Mouse (Mus musculus) cerebellum, adult 2 months (tissue): ENCODE results near the gene Tgfb2. TPM values are rescaled to one million over a fixed set of nuclear protein-coding genes. Genes with fewer than 3 reads are reported as not detected.

Source experiments
- DNase-seq, 2 experiments: peaks; one replicate each; pipeline ENCODE4 v3.0.0; 2021
- H3K27ac ChIP-seq: fragments of 200-500 bp; 2 replicates; pipeline ENCODE4 v1.5.1; 2012; ENCODE audit warnings: low read length, control low read depth, inconsistent platforms; ENCODE audit not compliant: insufficient read depth
- H3K27me3 ChIP-seq: fragments of 200-500 bp; 2 replicates; pipeline ENCODE4 v1.6.1; 2012; ENCODE audit warnings: inconsistent platforms, mild to moderate bottlenecking, low read length, moderate library complexity; ENCODE audit not compliant: control insufficient read depth, insufficient read depth
- H3K4me1 ChIP-seq: fragments of 200-500 bp; 2 replicates; pipeline ENCODE4 v1.6.1; 2011; ENCODE audit warnings: low read length; ENCODE audit not compliant: control insufficient read depth, insufficient read depth
- H3K4me3 ChIP-seq: fragments of 200-500 bp; replicated peaks from 2 replicates; pipeline ENCODE3; 2011; ENCODE audit warnings: mild to moderate bottlenecking, low read depth, low read length, control low read depth; ENCODE audit not compliant: insufficient read depth
- CTCF ChIP-seq: fragments of 200-500 bp; IDR thresholded peaks from 2 replicates; pipeline ENCODE4 v1.5.1; 2011; ENCODE audit warnings: low read depth, mild to moderate bottlenecking, control low read depth, low read length, moderate library complexity, borderline replicate concordance; ENCODE audit not compliant: insufficient read depth
- POLR2A ChIP-seq: fragments of 200-500 bp; IDR thresholded peaks from 2 replicates; pipeline ENCODE4 v1.6.1; 2011; ENCODE audit warnings: low read length, control low read depth, borderline replicate concordance; ENCODE audit not compliant: insufficient read depth
- WGBS: fragments of 180-500 bp; shearing (Covaris S2); methylation state at CpG from one replicate; pipeline ENCODE4 v1.1.7; 2018; 5-methylcytosine and 5-hydroxymethylcytosine counted together
- polyA plus RNA-seq: library from polyadenylated mRNA; depleted of rRNA; stranded (reverse); fragments of >200 nt; gene quantifications from 2 replicates; pipeline ENCODE4 v1.2.3, GENCODE M21; 2012

Gene Tgfb2
- polyA plus RNA-seq, 1 experiment = 4.0 TPM

GRCm38 (mm10) chr1:186677614-186678013, 28.2 kb downstream of the Tgfb2 start:
- Histone ChIP-seq H3K4me1 (peaks cover 2% of the 10 kb centered on the region; the same call in 1 of the 2 replicates), H3K27ac (no peak overlapping the region), H3K4me3 (no peak overlapping the region), H3K27me3 (no peaks in the 10 kb centered on the region)
- 91% methylated on average over 12 of the region's 12 CpGs for WGBS
- no peak for DNase-seq
- no peak for TF ChIP-seq CTCF
- TF ChIP-seq POLR2A = no peak

GRCm38 (mm10) chr1:186676199-186676598, 29.6 kb downstream of the Tgfb2 start:
- TF ChIP-seq POLR2A = no peak
- no peak for TF ChIP-seq CTCF
- H3K4me1 ChIP-seq = peaks cover 2% of the 10 kb centered on the region; the same call in 1 of the 2 replicates
- H3K27ac ChIP-seq = no peak overlapping the region
- 74% methylated on average over 5 of the region's 5 CpGs for WGBS
- H3K27me3 ChIP-seq = no peaks in the 10 kb centered on the region
- no peak overlapping the region for H3K4me3 ChIP-seq
- DNase-seq = no peak

- H3K4me3 ChIP-seq = no peak overlapping the region
- WGBS = 90% methylated on average over 6 of the region's 6 CpGs
- TF ChIP-seq POLR2A (no peak), CTCF (no peak)
Observed at GRCm38 (mm10) chr1:186675263-186675662, 30.5 kb downstream of the Tgfb2 start.

GRCm38 (mm10) chr1:186674621-186675020, 31.2 kb downstream of the Tgfb2 start:
- H3K4me3 ChIP-seq = no peak overlapping the region
- TF ChIP-seq POLR2A (no peak), CTCF (no peak)
- no peak for DNase-seq
- WGBS = 41% methylated on average over 3 of the region's 3 CpGs
- no peak overlapping the region for H3K27ac ChIP-seq
- no peaks in the 10 kb centered on the region for H3K27me3 ChIP-seq
- peaks cover 2% of the 10 kb centered on the region; the same call in 1 of the 2 replicates for H3K4me1 ChIP-seq

More at GRCm38 (mm10) chr1:186675263-186675662, 30.5 kb downstream of the Tgfb2 start:
- no peak for DNase-seq
- H3K4me1 ChIP-seq = peaks cover 2% of the 10 kb centered on the region; the same call in 1 of the 2 replicates
- H3K27ac ChIP-seq = no peak overlapping the region
- H3K27me3 ChIP-seq = no peaks in the 10 kb centered on the region

- H3K4me3 ChIP-seq = no peak overlapping the region
- WGBS = 50% methylated on average over 4 of the region's 4 CpGs
Observed at GRCm38 (mm10) chr1:186673166-186673565, 32.6 kb downstream of the Tgfb2 start.

GRCm38 (mm10) chr1:186663412-186663811, 42.4 kb downstream of the Tgfb2 start:
- TF ChIP-seq POLR2A (no peak), CTCF (no peak)
- Histone ChIP-seq H3K4me1 (no peaks in the 10 kb centered on the region), H3K27ac (no peak overlapping the region), H3K27me3 (no peaks in the 10 kb centered on the region; the same call in 1 of the 2 replicates), H3K4me3 (no peak overlapping the region)
- no peak for DNase-seq
- 92% methylated on average over 11 of the region's 11 CpGs for WGBS

More at GRCm38 (mm10) chr1:186673166-186673565, 32.6 kb downstream of the Tgfb2 start:
- H3K4me1 ChIP-seq = peaks cover 2% of the 10 kb centered on the region; the same call in 1 of the 2 replicates
- TF ChIP-seq CTCF (no peak), POLR2A (no peak)
- DNase-seq = no peak
- H3K27ac ChIP-seq = no peak overlapping the region
- H3K27me3 ChIP-seq = no peaks in the 10 kb centered on the region

- Histone ChIP-seq H3K27ac (no peak overlapping the region), H3K4me3 (no peak overlapping the region), H3K4me1 (no peaks in the 10 kb centered on the region), H3K27me3 (no peaks in the 10 kb centered on the region; the same call in 1 of the 2 replicates)
- WGBS = 76% methylated on average over 10 of the region's 10 CpGs
- DNase-seq = no peak
- no peak for TF ChIP-seq POLR2A
- no peak for TF ChIP-seq CTCF
Observed at GRCm38 (mm10) chr1:186662996-186663395, 42.8 kb downstream of the Tgfb2 start.

- no peak for DNase-seq
- WGBS = 37% methylated on average over 15 of the region's 15 CpGs
- H3K4me1 ChIP-seq = no peaks in the 10 kb centered on the region
- TF ChIP-seq CTCF = no peak
- no peak for TF ChIP-seq POLR2A
- no peak overlapping the region for H3K27ac ChIP-seq
- no peak overlapping the region for H3K4me3 ChIP-seq
- H3K27me3 ChIP-seq = no peaks in the 10 kb centered on the region; the same call in 1 of the 2 replicates
Observed at GRCm38 (mm10) chr1:186661206-186661921, 44.4 kb downstream of the Tgfb2 start.
